Mouse (Mus musculus) lung, postnatal 0 days (tissue): ENCODE measurements around the gene Prss30.

Experiments
- CTCF ChIP-seq: IDR thresholded peaks from 2 replicates; pipeline ENCODE4 v1.5.1; 2016; ENCODE audit warnings: antibody characterized with exemption, mild to moderate bottlenecking
- EP300 ChIP-seq: IDR thresholded peaks from 2 replicates; pipeline ENCODE4 v1.6.1; 2016; ENCODE audit warnings: antibody characterized with exemption, mild to moderate bottlenecking, control low read depth

DNA sequence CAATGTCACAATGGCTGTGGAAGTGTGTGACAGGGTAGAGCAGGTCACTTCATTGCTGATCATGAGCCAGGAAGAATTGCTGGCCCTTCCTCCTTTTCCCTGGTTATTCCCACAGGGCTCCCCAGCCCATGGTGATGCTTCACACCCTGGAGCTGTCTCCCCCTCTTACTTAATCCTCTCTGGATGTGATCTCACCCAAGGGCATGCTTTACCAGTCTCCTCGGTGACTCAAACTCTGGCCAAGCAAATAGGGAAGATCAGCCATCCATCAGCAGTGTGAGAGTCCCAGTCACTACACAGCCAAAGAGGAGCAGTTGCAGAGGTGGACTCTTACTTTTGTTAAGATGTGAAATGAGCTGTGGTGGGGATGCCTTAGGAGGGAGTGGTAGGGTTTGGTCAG, 4.6 kb upstream of the Prss30 start:
- TF ChIP-seq CTCF (no peak), EP300 (no peak)
